Comparison of ENCODE assay signal across 8 mouse cellular contexts in the genomic region with DNA sequence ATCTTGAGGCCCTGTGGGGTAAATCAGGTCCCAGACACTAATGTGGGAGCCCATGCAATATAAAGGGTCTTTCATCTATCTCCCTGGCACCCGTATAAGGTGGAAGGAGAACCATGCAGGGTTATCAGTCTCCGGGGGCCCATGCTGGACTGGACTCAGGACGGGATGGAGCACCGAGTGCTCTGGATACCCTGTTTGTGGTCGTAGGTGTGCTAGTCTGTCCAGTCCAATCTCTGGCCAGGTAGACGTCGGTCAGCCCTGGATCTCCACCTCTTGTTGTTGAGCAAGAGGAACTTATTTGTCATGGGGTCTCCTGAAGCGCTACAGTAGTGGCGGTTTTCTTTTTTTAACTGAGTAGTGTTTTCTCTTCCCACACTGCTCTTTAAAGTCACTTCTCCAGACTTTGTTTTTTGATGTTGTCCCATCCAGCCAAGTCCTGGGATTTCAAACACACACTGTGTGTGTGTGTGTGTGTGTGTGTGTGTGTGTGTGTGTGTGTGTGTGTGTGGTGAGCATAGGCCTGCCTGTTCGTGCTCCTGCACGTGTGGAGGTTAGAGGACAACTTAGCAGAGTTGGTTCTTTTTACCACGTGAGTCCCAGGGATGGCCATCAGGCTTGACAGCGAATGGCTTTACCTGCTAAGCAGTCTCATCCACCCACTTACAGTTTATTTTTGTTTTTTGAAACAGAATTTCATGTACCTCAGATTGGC. TPM values are rescaled to one million over a fixed set of nuclear protein-coding genes. Genes with fewer than 3 reads are reported as not detected.
A peak's percentile ranks its signal among the peaks of the same experiment; 100 is the strongest.
DNase-seq lines count a peak whose midpoint lies in the region; ATAC-seq and TF ChIP-seq lines count a peak whose summit lies in the region.

No protein-coding gene starts in this region.

- H3K36me3 ChIP-seq in heart, embryonic 12.5 days: peaks cover 23% of the 10 kb centered on the region
- peaks cover 58% of the 10 kb centered on the region for H3K36me3 ChIP-seq in G1E (replicated peaks)
- peaks cover 41% of the 10 kb centered on the region for H3K36me3 ChIP-seq in hindbrain, embryonic 10.5 days
- peaks cover 24% of the 10 kb centered on the region for H3K36me3 ChIP-seq in midbrain, embryonic 12.5 days

- peak overlapping the region; percentile 92; the same call in 1 of the 2 replicates for H3K27ac ChIP-seq in heart, embryonic 12.5 days (ENCODE audit: poor library complexity, severe bottlenecking)
- peak overlapping the region; percentile 98 for H3K27ac ChIP-seq in hindbrain, embryonic 10.5 days
- H3K27ac ChIP-seq in midbrain, embryonic 12.5 days (replicated peaks): 0 out of 2 replicates have a peak overlapping the region, but pooled peaks have one; percentile 95

- peak overlapping the region; percentile 89 for H3K9ac ChIP-seq in heart, embryonic 12.5 days
- H3K9ac ChIP-seq in midbrain, embryonic 12.5 days (replicated peaks): peak overlapping the region; percentile 95

- no peak for ATAC-seq in heart, embryonic 12.5 days (ENCODE audit: insufficient number of reproducible peaks, low FRiP score)
- no peak for ATAC-seq in G1E (ENCODE audit: extremely low read depth, insufficient number of reproducible peaks, low FRiP score, poor library complexity, severe bottlenecking)
- no peak for ATAC-seq in midbrain, embryonic 12.5 days (ENCODE audit: low FRiP score, low read depth)
- no peak for ATAC-seq in megakaryocyte-erythroid progenitor cell, adult 5-6 weeks (replicated peaks; ENCODE audit: low FRiP score, low TSS enrichment, poor library complexity, severe bottlenecking)

- no peaks in the 10 kb centered on the region for H3K27me3 ChIP-seq in heart, embryonic 12.5 days (replicated peaks)
- H3K27me3 ChIP-seq in G1E (ENCODE audit: insufficient read depth, low read length): no peaks in the 10 kb centered on the region
- H3K27me3 ChIP-seq in hindbrain, embryonic 10.5 days (ENCODE audit: insufficient read depth, poor library complexity, severe bottlenecking): no peaks in the 10 kb centered on the region
- H3K27me3 ChIP-seq in midbrain, embryonic 12.5 days: no peaks in the 10 kb centered on the region

- peak overlapping the region; percentile 71 for H3K4me3 ChIP-seq in heart, embryonic 12.5 days
- H3K4me3 ChIP-seq in G1E (ENCODE audit: low read depth, low read length): peak overlapping the region; percentile 94
- H3K4me3 ChIP-seq in hindbrain, embryonic 10.5 days: peak overlapping the region; percentile 99
- peak overlapping the region; percentile 77 for H3K4me3 ChIP-seq in midbrain, embryonic 12.5 days

- WGBS in heart, embryonic 12.5 days: 40% methylated on average over 13 of the region's 13 CpGs
- WGBS in hindbrain, embryonic 10.5 days: 54% methylated on average over 13 of the region's 13 CpGs
- 47% methylated on average over 13 of the region's 13 CpGs for WGBS in midbrain, embryonic 12.5 days

- H3K4me2 ChIP-seq in heart, embryonic 12.5 days: peak overlapping the region; percentile 89
- peak overlapping the region; percentile 92 for H3K4me2 ChIP-seq in midbrain, embryonic 12.5 days (replicated peaks)

- no peak for TF ChIP-seq CTCF in G1E (IDR thresholded peaks at IDR 0.05; ENCODE audit: low read depth, low read length)

- H3K9me3 ChIP-seq in heart, embryonic 12.5 days (replicated peaks): no peaks in the 10 kb centered on the region
- no peaks in the 10 kb centered on the region for H3K9me3 ChIP-seq in G1E (replicated peaks)
- H3K9me3 ChIP-seq in hindbrain, embryonic 10.5 days: no peaks in the 10 kb centered on the region
- H3K9me3 ChIP-seq in midbrain, embryonic 12.5 days: no peaks in the 10 kb centered on the region

- intact Hi-C loops in heart, postnatal 14 days (cut with DNase I): loop anchor here (5.0 kb wide), 1 partner anchor 60 kb away; a partner anchor contains a TSS
- intact Hi-C loops in gastrocnemius, postnatal 36 days (cut with DNase I): no loop called here

- DNase-seq in heart, postnatal 14 days: no peak
- no peak for DNase-seq in G1E (ENCODE audit: low spot score)
- DNase-seq in hindbrain, embryonic 10.5 days (ENCODE audit: low spot score): no peak
- no peak for DNase-seq in gastrocnemius, postnatal 36 days
- DNase-seq in embryo, embryonic 10.5 days (ENCODE audit: low spot score): no peak

- H3K4me1 ChIP-seq in heart, embryonic 12.5 days (replicated peaks): peaks cover 41% of the 10 kb centered on the region
- H3K4me1 ChIP-seq in G1E (ENCODE audit: insufficient read depth, low read depth, low read length): peaks cover 56% of the 10 kb centered on the region
- H3K4me1 ChIP-seq in hindbrain, embryonic 10.5 days (replicated peaks): peaks cover 56% of the 10 kb centered on the region
- H3K4me1 ChIP-seq in midbrain, embryonic 12.5 days: peaks cover 42% of the 10 kb centered on the region

RNA-seq across cellular contexts. Expression of a gene that starts 1.4 kb away (rescaled TPM):
- 9.7 and 11.4 TPM in 2 replicates for polyA plus RNA-seq in heart, embryonic 12.5 days (2016; fragmentation: Nextera tagmentation; extraction: Ambion mirVana)
- 10 to 100 TPM; 21.4 to 23.9 TPM for total RNA-seq in heart, postnatal 14 days (2021)
- total RNA-seq in G1E (2014; fragmentation: Nextera tagmentation) (26.6 and 28.1 TPM in 2 replicates), G1E (2017) (6.5 and 7.1 TPM in 2 replicates)
- polyA plus RNA-seq in G1E (2012): 3.9 and 6.3 TPM in 2 replicates
- 12.9 and 15.0 TPM in 2 replicates for polyA plus RNA-seq in hindbrain, embryonic 10.5 days (2016; fragmentation: Nextera tagmentation; extraction: Ambion mirVana)
- 14.4 and 14.9 TPM in 2 replicates for polyA plus RNA-seq in midbrain, embryonic 12.5 days (2016; fragmentation: Nextera tagmentation; extraction: Ambion mirVana)
- total RNA-seq in gastrocnemius, postnatal 36 days (2021): 10 to 100 TPM; 18.8 to 27.0 TPM
- 8.1 and 24.0 TPM in 2 replicates for total RNA-seq in megakaryocyte-erythroid progenitor cell, adult 5-6 weeks (2014; fragmentation: Nextera tagmentation)
- total RNA-seq in megakaryocyte-erythroid progenitor cell, adult 5-6 weeks (2017): 0.33 and 5.4 TPM in 2 replicates

RNA-seq across cellular contexts. Expression of a gene that starts 1.6 kb away (rescaled TPM):
- polyA plus RNA-seq in heart, embryonic 12.5 days (2016; fragmentation: Nextera tagmentation; extraction: Ambion mirVana): 36.7 and 41.1 TPM in 2 replicates
- total RNA-seq in heart, postnatal 14 days (2021): 10 to 100 TPM; 44.8 to 46.9 TPM
- total RNA-seq in G1E (2014; fragmentation: Nextera tagmentation): 27.5 and 29.9 TPM in 2 replicates
- total RNA-seq in G1E (2017): 35.1 and 38.4 TPM in 2 replicates
- 14.9 and 17.4 TPM in 2 replicates for polyA plus RNA-seq in G1E (2012)
- polyA plus RNA-seq in hindbrain, embryonic 10.5 days (2016; fragmentation: Nextera tagmentation; extraction: Ambion mirVana): 51.3 and 60.1 TPM in 2 replicates
- 69.4 and 74.9 TPM in 2 replicates for polyA plus RNA-seq in midbrain, embryonic 12.5 days (2016; fragmentation: Nextera tagmentation; extraction: Ambion mirVana)
- 10 to 100 TPM; 34.1 to 36.5 TPM for total RNA-seq in gastrocnemius, postnatal 36 days (2021)
- 35.9 and 38.2 TPM in 2 replicates for total RNA-seq in megakaryocyte-erythroid progenitor cell, adult 5-6 weeks (2014; fragmentation: Nextera tagmentation)
- 36.1 and 38.2 TPM in 2 replicates for total RNA-seq in megakaryocyte-erythroid progenitor cell, adult 5-6 weeks (2017)
